Mouse (Mus musculus) limb, embryonic 11.5 days (tissue): Measurements from ENCODE around the gene Stfa2. TPM values are rescaled to one million over a fixed set of nuclear protein-coding genes. Genes with fewer than 3 reads are reported as not detected.
"Not testable (repeated sequence)": the region's sequence is repeated elsewhere in the genome, so short reads cannot be mapped to it uniquely, and the experiment has no call there.

Source experiments
- ATAC-seq: fragments of 200-750 bp; cut with Nextera tagmentation; 2 replicates; pipeline ENCODE4 v1.8.0; 2017; ENCODE audit warnings: low read depth; ENCODE audit not compliant: insufficient number of reproducible peaks, low FRiP score, low TSS enrichment
- DNase-seq: peaks from one replicate; pipeline ENCODE4 v3.0.0-alpha.2; 2015; ENCODE audit warnings: low spot score
- H3K27ac ChIP-seq: fragments of 300-500 bp; sonication (generic); replicated peaks from 2 replicates; pipeline ENCODE4 v1.5.1; 2014; ENCODE audit warnings: low read depth, mild to moderate bottlenecking, low read length
- H3K27me3 ChIP-seq: fragments of 300-500 bp; sonication (generic); 2 replicates; pipeline ENCODE4 v1.6.1; 2014; ENCODE audit warnings: mild to moderate bottlenecking, low read length, mixed read lengths; ENCODE audit not compliant: control insufficient read depth, insufficient read depth
- H3K36me3 ChIP-seq: fragments of 300-500 bp; sonication (generic); 2 replicates; pipeline ENCODE4 v1.6.1; 2014; ENCODE audit warnings: mild to moderate bottlenecking, low read length, moderate library complexity, mixed read lengths; ENCODE audit not compliant: control insufficient read depth, insufficient read depth
- H3K4me1 ChIP-seq: fragments of 300-500 bp; sonication (generic); 2 replicates; pipeline ENCODE4 v1.6.1; 2014; ENCODE audit warnings: low read length, mixed read lengths; ENCODE audit not compliant: control insufficient read depth, insufficient read depth
- H3K4me2 ChIP-seq: fragments of 300-500 bp; sonication (generic); 2 replicates; pipeline ENCODE4 v1.6.1; 2014; ENCODE audit warnings: low read depth, mild to moderate bottlenecking, moderate library complexity; ENCODE audit not compliant: severe bottlenecking
- H3K4me3 ChIP-seq: fragments of 300-500 bp; sonication (generic); 2 replicates; pipeline ENCODE4 v1.5.1; 2014; ENCODE audit warnings: low read depth, low read length
- H3K9ac ChIP-seq: fragments of 300-500 bp; sonication (generic); 2 replicates; pipeline ENCODE4 v1.6.1; 2014; ENCODE audit warnings: mild to moderate bottlenecking, low read length
- H3K9me3 ChIP-seq: fragments of 300-500 bp; sonication (generic); 2 replicates; pipeline ENCODE4 v1.6.1; 2016; ENCODE audit warnings: low read length; ENCODE audit not compliant: control insufficient read depth
- WGBS: fragments of 180-500 bp; shearing (Covaris S2); extraction: QIAGEN DNeasy Blood & Tissue Kit; methylation state at CpG from one replicate; pipeline ENCODE4 v1.1.7; 2014; 5-methylcytosine and 5-hydroxymethylcytosine counted together
- polyA plus RNA-seq: library from polyadenylated mRNA; unstranded; fragments of >200 nt; fragmentation: Nextera tagmentation; extraction: Ambion mirVana; gene quantifications from 2 replicates; pipeline ENCODE4 v1.2.1, GENCODE M21; 2014

The Stfa2 gene
- polyA plus RNA-seq: not detected in 2 replicates

DNA sequence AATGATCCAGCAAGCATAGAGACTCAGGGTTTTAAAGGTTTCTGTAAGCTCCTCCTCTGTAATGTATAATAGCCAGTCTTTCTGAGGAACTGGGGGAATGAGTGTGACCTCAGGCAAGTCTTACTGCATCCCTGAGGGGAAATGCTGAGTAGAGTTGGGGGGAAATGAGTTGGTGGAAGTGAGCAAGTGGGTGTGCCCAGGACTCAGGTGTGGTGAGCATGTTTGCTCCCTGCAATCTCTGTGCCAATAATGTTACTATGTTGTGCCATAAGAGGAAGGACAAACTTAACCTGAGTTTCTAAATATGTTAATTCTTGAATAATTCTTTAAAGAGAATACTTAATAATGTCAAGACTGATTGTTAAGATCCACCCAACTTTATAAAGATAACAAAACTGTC is at the start of gene Stfa2:
TSS of gene Stfa2 (minus strand) at position 101 of the 400 bp plus-strand sequence.
- no peaks in the 10 kb centered on the region for H3K9me3 ChIP-seq
- no peaks in the 10 kb centered on the region for H3K27me3 ChIP-seq
- H3K9ac ChIP-seq: no peak within 1 kb of the TSS
- H3K4me1 ChIP-seq: no peaks in the 10 kb centered on the region
- H3K4me3 ChIP-seq: no peak within 1 kb of the TSS
- no peak for DNase-seq
- H3K27ac ChIP-seq: no peak within 1 kb of the TSS
- no peaks in the 10 kb centered on the region for H3K36me3 ChIP-seq
- no peak for ATAC-seq
- H3K4me2 ChIP-seq: no peak within 1 kb of the TSS

DNA sequence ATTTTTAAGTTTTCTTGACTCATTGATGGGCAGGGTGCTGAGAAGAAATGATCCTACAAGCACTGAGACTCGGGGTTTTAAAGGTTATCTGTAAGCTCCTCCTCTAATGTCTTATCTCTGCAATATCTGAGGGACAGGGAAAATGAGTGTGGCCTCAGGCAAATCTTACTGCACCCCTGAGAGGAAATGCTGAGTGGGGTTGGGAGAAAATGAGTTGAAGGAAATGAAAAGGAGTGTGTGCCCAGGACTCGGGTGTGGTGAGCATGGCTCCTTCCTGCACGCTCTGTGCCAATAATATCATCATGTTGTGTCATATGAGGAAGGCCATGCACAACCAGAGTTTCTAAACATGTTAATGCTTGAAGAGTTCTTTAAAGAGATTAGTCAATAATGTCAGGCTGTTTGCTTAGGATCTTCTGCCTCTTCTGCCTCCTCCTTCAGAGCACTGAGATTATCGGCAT is 47.1 kb upstream of the Stfa2 start, which contains the start of gene Stfa3:
TSS of gene Stfa3 (minus strand) at position 51 of the 461 bp plus-strand sequence.
- H3K4me1 ChIP-seq: no peaks in the 10 kb centered on the region
- no peaks in the 10 kb centered on the region for H3K36me3 ChIP-seq
- DNase-seq (peak; percentile 16), ATAC-seq (no peak)
- H3K9me3 ChIP-seq: no peaks in the 10 kb centered on the region
- H3K4me3 ChIP-seq: no peak within 1 kb of the TSS
- no peaks in the 10 kb centered on the region for H3K27me3 ChIP-seq
- no peak within 1 kb of the TSS for H3K4me2 ChIP-seq
- H3K9ac ChIP-seq: no peak within 1 kb of the TSS
- H3K27ac ChIP-seq: no peak within 1 kb of the TSS
- 79% methylated on average over 4 of the region's 4 CpGs for whole genome bisulfite sequencing

DNA sequence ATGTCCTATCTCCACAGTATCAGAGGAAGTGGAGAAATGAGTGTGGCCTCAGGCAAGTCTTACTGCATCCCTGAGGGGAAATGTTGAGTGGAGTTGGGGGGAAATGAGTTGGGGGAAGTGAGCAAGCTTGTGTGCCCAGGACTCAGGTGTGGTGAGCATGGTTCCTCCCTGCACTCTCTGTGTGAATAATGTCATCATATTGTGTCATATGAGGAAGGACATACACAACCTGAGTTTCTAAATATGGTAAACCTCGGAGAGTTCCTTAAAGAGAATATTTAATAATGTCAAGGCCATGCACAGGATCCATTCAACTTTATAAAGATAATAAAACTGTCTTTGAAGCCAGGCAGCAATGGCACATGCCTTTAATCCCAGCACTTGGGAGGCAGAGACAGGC is 12.7 kb upstream of the Stfa2 start:
- not testable (repeated sequence) for ATAC-seq, H3K4me1 ChIP-seq, H3K36me3 ChIP-seq, H3K9ac ChIP-seq, H3K4me2 ChIP-seq, H3K27me3 ChIP-seq, H3K27ac ChIP-seq, H3K9me3 ChIP-seq, DNase-seq, H3K4me3 ChIP-seq
- 79% methylated on average over 1 of the region's 1 CpGs for WGBS

DNA sequence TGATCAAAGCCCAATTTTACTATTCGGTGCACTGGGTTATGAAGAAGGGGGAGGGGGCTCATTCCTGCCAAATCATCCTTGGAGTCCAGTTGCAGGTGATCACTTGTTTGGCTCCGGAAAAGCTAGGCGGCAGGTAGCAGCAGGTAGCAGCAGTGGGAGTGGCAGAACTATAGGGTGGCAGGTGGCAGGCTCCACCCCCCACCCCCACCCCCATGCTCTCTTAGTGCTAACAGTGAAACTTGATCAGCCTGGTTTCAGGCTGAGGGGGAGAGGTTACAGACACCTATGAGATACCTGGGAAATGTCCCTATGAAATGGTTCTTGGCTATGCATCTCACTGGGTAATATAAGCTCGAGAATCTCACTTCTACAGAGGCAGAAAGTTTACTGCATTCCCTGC is 19.2 kb downstream of the Stfa2 start:
- no peaks in the 10 kb centered on the region for H3K9me3 ChIP-seq
- H3K36me3 ChIP-seq: no peaks in the 10 kb centered on the region
- no peak overlapping the region for H3K4me3 ChIP-seq
- H3K4me1 ChIP-seq: no peaks in the 10 kb centered on the region
- H3K9ac ChIP-seq: no peak overlapping the region
- no peak for ATAC-seq
- H3K27me3 ChIP-seq: no peaks in the 10 kb centered on the region
- WGBS: 17% methylated on average over 4 of the region's 4 CpGs
- H3K27ac ChIP-seq: no peak overlapping the region
- peak; percentile 21 for DNase-seq
- H3K4me2 ChIP-seq: no peak overlapping the region

DNA sequence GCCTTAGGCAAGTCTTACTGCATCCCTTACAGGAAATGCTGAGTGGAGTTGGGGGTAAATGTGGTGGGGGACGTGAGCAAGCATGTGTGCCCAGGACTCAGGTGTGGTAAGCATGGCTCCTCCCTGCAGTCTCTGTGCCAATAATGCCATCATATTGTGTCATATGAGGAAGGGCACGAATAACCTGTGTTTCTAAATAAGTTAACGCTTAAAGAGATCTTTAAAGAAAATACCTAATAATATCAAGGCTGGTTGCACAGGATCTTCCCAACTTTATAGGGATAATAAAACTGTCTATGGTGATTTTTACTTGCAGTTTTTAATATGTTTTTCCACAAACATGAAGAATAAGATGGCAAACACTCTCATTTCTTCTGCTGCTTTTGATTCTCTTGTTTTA is 40.6 kb downstream of the Stfa2 start, which contains the start of gene BC100530:
TSS of gene BC100530 (minus strand) at position 101 of the 400 bp plus-strand sequence.
- H3K27ac ChIP-seq, H3K4me3 ChIP-seq, H3K4me2 ChIP-seq, ATAC-seq, H3K9ac ChIP-seq, DNase-seq, H3K9me3 ChIP-seq, H3K4me1 ChIP-seq, H3K27me3 ChIP-seq, H3K36me3 ChIP-seq: not testable (repeated sequence)
- WGBS: 78% methylated on average over 3 of the region's 3 CpGs

Other genes starting within 250 kb of the Stfa2 start
- gene Gm5483, start 224.2 kb downstream of the Stfa2 start, polyA plus RNA-seq: not detected in 2 replicates
- not detected in 2 replicates for gene Gm5416, start 198.1 kb downstream of the Stfa2 start, polyA plus RNA-seq
- not detected in 2 replicates for gene 2010005H15Rik, start 187.0 kb downstream of the Stfa2 start, polyA plus RNA-seq
- 1.9 TPM in 1 of 2 replicates, not detected in the other for gene Stfa1, start 131.5 kb downstream of the Stfa2 start, polyA plus RNA-seq
- not detected in 2 replicates for gene BC117090, start 74.1 kb downstream of the Stfa2 start, polyA plus RNA-seq
- gene BC100530, start 40.7 kb downstream of the Stfa2 start, polyA plus RNA-seq: 1.2 and 1.3 TPM in 2 replicates
- gene Stfa3, start 46.9 kb upstream of the Stfa2 start, polyA plus RNA-seq: not detected in 2 replicates
- 0.28 and 0.34 TPM in 2 replicates for gene Casr, start 153.7 kb upstream of the Stfa2 start, polyA plus RNA-seq